In the genomic region with DNA sequence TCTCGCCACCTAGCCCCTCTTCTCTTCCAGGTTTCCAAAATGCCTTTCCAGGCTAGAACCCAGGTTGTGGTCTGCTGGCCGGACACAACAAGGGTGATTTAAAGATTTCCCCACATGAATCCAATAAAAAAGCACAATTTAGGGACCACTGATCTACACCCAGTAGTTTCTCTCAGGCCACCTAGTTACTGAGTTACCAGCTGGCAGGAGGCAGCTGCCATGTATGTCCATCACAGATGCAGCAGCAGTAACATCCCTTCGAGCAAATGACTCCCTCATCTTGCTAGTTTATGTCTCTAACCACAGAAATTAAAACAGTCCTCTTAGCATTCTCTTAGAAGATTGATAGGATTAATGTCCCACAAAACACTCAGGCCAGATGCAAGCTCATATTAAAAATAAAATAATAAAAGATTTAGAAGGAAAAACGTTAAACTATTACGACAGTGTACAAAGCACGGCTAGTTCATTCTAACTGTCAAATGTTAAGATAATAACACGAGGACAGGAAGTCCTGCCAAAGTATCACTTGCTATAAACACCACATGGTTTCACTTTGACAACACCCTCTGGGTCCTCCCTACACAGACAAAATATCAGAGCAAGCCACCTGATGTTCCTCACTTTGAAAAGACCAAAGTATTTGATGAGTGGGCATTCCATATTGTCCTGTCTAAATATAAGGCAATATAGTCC, we compare ENCODE assay signal across 12 mouse cellular contexts. TPM values are rescaled to one million over a fixed set of nuclear protein-coding genes. Genes with fewer than 3 reads are reported as not detected.
DNase-seq lines count a peak whose midpoint lies in the region; ATAC-seq and TF ChIP-seq lines count a peak whose summit lies in the region.
"Had no signal": no experiment of that assay in that cellular context is flagged by ENCODE, and none has a peak within 500 bp of the region (broad histone marks: within the 10 kb centered on the region; RNA-seq: fewer than 3 reads in every experiment).

No protein-coding gene starts in this region.

- no peak overlapping the region for H3K4me3 ChIP-seq in kidney, embryonic 14.5 days (ENCODE audit: low read length)
- no peak overlapping the region for H3K4me3 ChIP-seq in CH12.LX (replicated peaks in 1 of 3; ENCODE audit: low read depth in 2 of 3, low read length in 2 of 3, poor library complexity in 1 of 3)
- no peak overlapping the region for H3K4me3 ChIP-seq in liver, embryonic 15.5 days (replicated peaks)
- H3K4me3 ChIP-seq: heart, embryonic 13.5 days; limb, embryonic 12.5 days; megakaryocyte, embryonic 14.5 days had no signal

- H3K36me3 ChIP-seq in kidney, embryonic 14.5 days (ENCODE audit: control insufficient read depth, insufficient read depth, low read length): no peaks in the 10 kb centered on the region
- H3K36me3 ChIP-seq in CH12.LX (replicated peaks in 1 of 2; ENCODE audit: control insufficient read depth in 1 of 2, insufficient read depth in 1 of 2, low read length in 1 of 2): peaks cover 25 to 36% of the 10 kb centered on the region in 2 experiments
- no peaks in the 10 kb centered on the region for H3K36me3 ChIP-seq in liver, embryonic 15.5 days (replicated peaks)
- H3K36me3 ChIP-seq: heart, embryonic 13.5 days; limb, embryonic 12.5 days had no signal

- H3K9me3 ChIP-seq in kidney, embryonic 14.5 days (ENCODE audit: control insufficient read depth, low read length): no peaks in the 10 kb centered on the region
- no peaks in the 10 kb centered on the region for H3K9me3 ChIP-seq in CH12.LX (replicated peaks; ENCODE audit: low read length)
- H3K9me3 ChIP-seq in liver, embryonic 15.5 days (replicated peaks): no peaks in the 10 kb centered on the region
- H3K9me3 ChIP-seq: heart, embryonic 13.5 days; limb, embryonic 12.5 days; megakaryocyte, embryonic 14.5 days had no signal

- dilution Hi-C loops in CH12.LX (cut with MboI; ENCODE audit: extremely low pct_ligation_motif_present, extremely low pct_unique_long_range_greater_than_20kb, low sequenced_read_pairs): no loop called here

- no peak for TF ChIP-seq RAD21 in CH12.LX (IDR thresholded peaks at IDR 0.05; ENCODE audit: low read depth, low read length)

- peak; percentile 54 for TF ChIP-seq EP300 in CH12.LX (IDR thresholded peaks at IDR 0.05; ENCODE audit: low read length)

- in situ Hi-C loops in CH12.LX (cut with MboI; ENCODE audit: low pct_ligation_motif_present, low pct_unique_long_range_greater_than_20kb, low sequenced_read_pairs): no loop called here

- DNase-seq in kidney, postnatal 14 days: no peak
- DNase-seq in CH12.LX (ENCODE audit: extremely low read depth): peak; percentile 45
- no peak for DNase-seq in adrenal gland, postnatal 4 days (ENCODE audit: low spot score in 2 of 2)
- no peak for DNase-seq in adrenal gland, postnatal 25 days
- DNase-seq: adrenal gland, adult 8-10 months had no signal

- no peaks in the 10 kb centered on the region for H3K79me2 ChIP-seq in CH12.LX (replicated peaks; ENCODE audit: control insufficient read depth, extremely low read depth, insufficient read depth, poor library complexity, severe bottlenecking)

- H3K27ac ChIP-seq in kidney, embryonic 14.5 days (ENCODE audit: low read depth, low read length): no peak overlapping the region
- H3K27ac ChIP-seq in CH12.LX (ENCODE audit: insufficient read depth, low read depth): no peak overlapping the region
- H3K27ac ChIP-seq in liver, embryonic 15.5 days (replicated peaks): no peak overlapping the region
- H3K27ac ChIP-seq: heart, embryonic 13.5 days; limb, embryonic 12.5 days had no signal

- H3K4me1 ChIP-seq in kidney, embryonic 14.5 days (ENCODE audit: control insufficient read depth, insufficient read depth, low read length): no peaks in the 10 kb centered on the region
- H3K4me1 ChIP-seq in CH12.LX (ENCODE audit: control insufficient read depth in 1 of 2, insufficient read depth in 2 of 2): peaks cover 7 to 21% of the 10 kb centered on the region in 2 experiments
- H3K4me1 ChIP-seq in liver, embryonic 15.5 days (replicated peaks): peaks cover 14% of the 10 kb centered on the region; the same call in 1 of the 2 replicates
- H3K4me1 ChIP-seq: heart, embryonic 13.5 days; limb, embryonic 12.5 days had no signal

- no peak for TF ChIP-seq CTCF in CH12.LX (conservative IDR thresholded peaks at IDR 0.05 in 1 of 2, IDR thresholded peaks at IDR 0.05 in 1 of 2; ENCODE audit: low read depth in 2 of 2, low read length in 2 of 2)

- no peak for TF ChIP-seq POLR2A in CH12.LX (IDR thresholded peaks at IDR 0.05; ENCODE audit: low read depth, low read length)

- H3K9ac ChIP-seq in kidney, embryonic 14.5 days (ENCODE audit: low read depth, low read length): no peak overlapping the region
- H3K9ac ChIP-seq in CH12.LX (ENCODE audit: insufficient read depth, low read depth): no peak overlapping the region
- no peak overlapping the region for H3K9ac ChIP-seq in liver, embryonic 15.5 days
- H3K9ac ChIP-seq: heart, embryonic 13.5 days; limb, embryonic 12.5 days had no signal

- no peak overlapping the region for H3K4me2 ChIP-seq in kidney, embryonic 14.5 days (replicated peaks; ENCODE audit: low read depth, low read length)
- H3K4me2 ChIP-seq in CH12.LX (ENCODE audit: insufficient read depth, low read depth, poor library complexity, severe bottlenecking): peak overlapping the region; percentile 36; the same call in 1 of the 2 replicates
- no peak overlapping the region for H3K4me2 ChIP-seq in liver, embryonic 15.5 days
- H3K4me2 ChIP-seq: heart, embryonic 13.5 days; limb, embryonic 12.5 days had no signal

- WGBS in kidney, embryonic 14.5 days: 50% methylated on average over 6 of the region's 7 CpGs
- 21% methylated on average over 7 of the region's 7 CpGs for WGBS in liver, embryonic 15.5 days (ENCODE audit: insufficient replicate concordance)

- peak; percentile 57; the same call in 1 of the 2 replicates for ATAC-seq in kidney, embryonic 14.5 days (ENCODE audit: low FRiP score, low TSS enrichment)
- peak; percentile 96 for ATAC-seq in activated CD4-positive, CD25-positive, alpha-beta regulatory T cell, adult 4 months
- peak; percentile 57 for ATAC-seq in liver, embryonic 15.5 days (ENCODE audit: insufficient read depth)
- ATAC-seq: hindbrain, embryonic 16.5 days had no signal

- H3K27me3 ChIP-seq in kidney, embryonic 14.5 days (ENCODE audit: control insufficient read depth, insufficient read depth, low read length): no peaks in the 10 kb centered on the region
- H3K27me3 ChIP-seq in CH12.LX (replicated peaks): no peaks in the 10 kb centered on the region
- H3K27me3 ChIP-seq in liver, embryonic 15.5 days: no peaks in the 10 kb centered on the region
- H3K27me3 ChIP-seq: heart, embryonic 13.5 days; limb, embryonic 12.5 days; megakaryocyte, embryonic 14.5 days had no signal

TF ChIP-seq in CH12.LX, 34 proteins besides CTCF, POLR2A, EP300 and RAD21:
- peak; percentile 44 for TF ChIP-seq ETS1 (conservative IDR thresholded peaks at IDR 0.05; ENCODE audit: low read depth, low read length)
- TF ChIP-seq MXI1 (IDR thresholded peaks at IDR 0.05; ENCODE audit: low read depth, low read length): peak; percentile 66; the same call in 1 of the 2 replicates
- TF ChIP-seq SIN3A (IDR thresholded peaks at IDR 0.05; ENCODE audit: low read length): peak; percentile 44; the same call in 1 of the 2 replicates
- TF ChIP-seq GABPA (IDR thresholded peaks at IDR 0.05; ENCODE audit: insufficient replicate concordance, low read depth, low read length): no peak
- peak; percentile 80 for TF ChIP-seq IRF4 (IDR thresholded peaks at IDR 0.05; ENCODE audit: low read depth, low read length)
- TF ChIP-seq MEF2A (IDR thresholded peaks at IDR 0.05; ENCODE audit: borderline replicate concordance, low read depth, low read length): 0 out of 2 replicates have a peak, but pooled peaks have one; percentile 27
- 0 out of 2 replicates have a peak, but pooled peaks have one; percentile 42 for TF ChIP-seq MYC (IDR thresholded peaks at IDR 0.05; ENCODE audit: low read depth, low read length)
- TF ChIP-seq NRF1 (IDR thresholded peaks at IDR 0.05; ENCODE audit: low read depth, low read length): no peak
- TF ChIP-seq MAX (IDR thresholded peaks at IDR 0.05; ENCODE audit: low read length): peak; percentile 53; the same call in 1 of the 2 replicates

RNA-seq across cellular contexts. Expression of gene Abcc4, which starts 56.7 kb away (rescaled TPM):
- 5.4 and 12.2 TPM in 2 replicates for polyA plus RNA-seq in kidney, embryonic 14.5 days (2014; fragmentation: Nextera tagmentation; extraction: Ambion mirVana)
- total RNA-seq in CH12.LX (2012; rRNA removed) (22.4 and 28.7 TPM in 2 replicates), CH12.LX (2014; rRNA removed) (10.4 and 10.5 TPM in 2 replicates)
- polyA plus RNA-seq in CH12.LX (2012; ENCODE audit: insufficient read length, low read depth): 23.3 and 26.5 TPM in 2 replicates
- polyA plus RNA-seq in activated CD4-positive, CD25-positive, alpha-beta regulatory T cell, adult 4 months (2017; shearing (Covaris generic)): 1 to 10 TPM; 8.8 to 9.8 TPM
- 1.8 and 1.9 TPM in 2 replicates for polyA plus RNA-seq in liver, embryonic 15.5 days (2015; fragmentation: Nextera tagmentation; extraction: Ambion mirVana)
- 10 to 100 TPM in 1 of 2 experiments, 1 to 10 TPM in 1; 7.3 to 10.1 TPM for total RNA-seq in adrenal gland, postnatal 4 days (2021)
- total RNA-seq in adrenal gland, postnatal 25 days (2021): 18.7 and 21.1 TPM in 2 replicates
